Mouse (Mus musculus): ENCODE results near the gene Slamf9. TPM values are rescaled to one million over a fixed set of nuclear protein-coding genes. Genes with fewer than 3 reads are reported as not detected.

The Slamf9 gene
- total and polyA plus RNA-seq, 3 experiments: 0.38 TPM; not detected in 2

- TF ChIP-seq SMC3 (IDR thresholded peaks at IDR 0.05; ENCODE audit: low read depth, low read length): no peak
Measured at GRCm38 (mm10) chr1:172515396-172515795, 40.2 kb downstream of the Slamf9 start (continued).

- TF ChIP-seq USF2 (IDR thresholded peaks at IDR 0.05; ENCODE audit: borderline replicate concordance in 1 of 2, insufficient read depth in 1 of 2, low read depth in 1 of 2, low read length in 2 of 2): no peak
- TF ChIP-seq RCOR1 (IDR thresholded peaks at IDR 0.05; ENCODE audit: low read depth, low read length): no peak
- TF ChIP-seq MYB (IDR thresholded peaks at IDR 0.05; ENCODE audit: low read depth, low read length): no peak
- TF ChIP-seq ELF1 (IDR thresholded peaks at IDR 0.05; ENCODE audit: low read depth, low read length): no peak
- TF ChIP-seq TCF12 (IDR thresholded peaks at IDR 0.05; ENCODE audit: low read depth, low read length): no peak
- no peak for TF ChIP-seq MEF2A (IDR thresholded peaks at IDR 0.05; ENCODE audit: extremely low read depth, insufficient replicate concordance, low read depth, low read length, poor library complexity, severe bottlenecking)
- TF ChIP-seq RAD21 (IDR thresholded peaks at IDR 0.05; ENCODE audit: low read depth, low read length): peak; percentile 61
- peak; percentile 62 for TF ChIP-seq SMC3 (IDR thresholded peaks at IDR 0.05; ENCODE audit: low read depth, low read length)
- no peak for TF ChIP-seq NRF1 (IDR thresholded peaks at IDR 0.05; ENCODE audit: insufficient read depth, low read depth, low read length, poor library complexity, severe bottlenecking)
- TF ChIP-seq MYC (IDR thresholded peaks at IDR 0.05; ENCODE audit: low read depth, low read length): peak; percentile 74; the same call in 1 of the 2 replicates
- 0 out of 2 replicates have a peak, but pooled peaks have one; percentile 32 for TF ChIP-seq ZC3H11A (IDR thresholded peaks at IDR 0.05; ENCODE audit: low read depth, low read length)
- TF ChIP-seq USF1 (IDR thresholded peaks at IDR 0.05; ENCODE audit: low read depth, low read length): peak; percentile 51; the same call in 1 of the 2 replicates
- no peak for TF ChIP-seq CHD2 (IDR thresholded peaks at IDR 0.05; ENCODE audit: low read length)
- peak; percentile 68 to 74 (median 72) for TF ChIP-seq CTCF (IDR thresholded peaks at IDR 0.05 in 2 of 3, conservative IDR thresholded peaks at IDR 0.05 in 1 of 3; ENCODE audit: control insufficient read depth in 1 of 3, insufficient read depth in 1 of 3, low read depth in 2 of 3, low read length in 3 of 3, poor library complexity in 1 of 3, severe bottlenecking in 1 of 3)
- no peak for TF ChIP-seq ZMIZ1 (IDR thresholded peaks at IDR 0.05; ENCODE audit: low read depth, low read length)
- Histone ChIP-seq H3K27me3 (ENCODE audit: control insufficient read depth in 1 of 2, insufficient read depth in 2 of 2, low read length in 2 of 2) (no peaks in the 10 kb centered on the region), H3K36me3 (ENCODE audit: control insufficient read depth in 1 of 2, insufficient read depth in 2 of 2, low read length in 2 of 2) (peaks cover 0 to 12% of the 10 kb centered on the region in 2 experiments; a peak in 2 of 4 replicates), H3K4me3 (ENCODE audit: control insufficient read depth in 1 of 2, insufficient read depth in 1 of 2, low read depth in 2 of 2, low read length in 2 of 2) (no peak overlapping the region), H3K9me3 (replicated peaks; ENCODE audit: insufficient read depth, low read length) (no peaks in the 10 kb centered on the region), H3K9ac (ENCODE audit: control insufficient read depth, low read depth, low read length, poor library complexity, severe bottlenecking) (no peak overlapping the region), H3K4me1 (ENCODE audit: control insufficient read depth in 1 of 2, insufficient read depth in 2 of 2, low read length in 2 of 2) (peaks cover 8 to 21% of the 10 kb centered on the region in 2 experiments), H3K27ac (ENCODE audit: control insufficient read depth, low read depth, low read length) (no peak overlapping the region), H3K79me2 (ENCODE audit: control insufficient read depth, insufficient read depth, low read length, poor library complexity) (no peaks in the 10 kb centered on the region; the same call in 1 of the 2 replicates)
- DNase-seq (ENCODE audit: low read depth, low spot score): peak; percentile 42
Measured at GRCm38 (mm10) chr1:172518013-172518412, 42.9 kb downstream of the Slamf9 start.

GRCm38 (mm10) chr1:172519644-172520043 is 44.5 kb downstream of the Slamf9 start:
- H3K4me1 ChIP-seq (ENCODE audit: control insufficient read depth in 1 of 2, insufficient read depth in 2 of 2, low read length in 2 of 2): peaks cover 5 to 14% of the 10 kb centered on the region in 2 experiments; a peak in 3 of 4 replicates
- no peaks in the 10 kb centered on the region for H3K79me2 ChIP-seq (ENCODE audit: control insufficient read depth, insufficient read depth, low read length, poor library complexity)
- peaks cover 0 to 7% of the 10 kb centered on the region in 2 experiments; a peak in 2 of 4 replicates for H3K36me3 ChIP-seq (ENCODE audit: control insufficient read depth in 1 of 2, insufficient read depth in 2 of 2, low read length in 2 of 2)
- no peak overlapping the region for H3K4me3 ChIP-seq (ENCODE audit: control insufficient read depth in 1 of 2, insufficient read depth in 1 of 2, low read depth in 2 of 2, low read length in 2 of 2)
- no peak overlapping the region for H3K9ac ChIP-seq (ENCODE audit: control insufficient read depth, low read depth, low read length, poor library complexity, severe bottlenecking)
- TF ChIP-seq TBP (IDR thresholded peaks at IDR 0.05; ENCODE audit: low read depth, low read length): no peak
- H3K27ac ChIP-seq (ENCODE audit: control insufficient read depth, low read depth, low read length): no peak overlapping the region
- H3K9me3 ChIP-seq (replicated peaks; ENCODE audit: insufficient read depth, low read length): no peaks in the 10 kb centered on the region
- DNase-seq (ENCODE audit: low read depth, low spot score): no peak
- no peaks in the 10 kb centered on the region for H3K27me3 ChIP-seq (ENCODE audit: control insufficient read depth in 1 of 2, insufficient read depth in 2 of 2, low read length in 2 of 2)

Measured in MEL (cell line).